Mouse (Mus musculus): ENCODE data around the gene Fhl1.

DNA sequence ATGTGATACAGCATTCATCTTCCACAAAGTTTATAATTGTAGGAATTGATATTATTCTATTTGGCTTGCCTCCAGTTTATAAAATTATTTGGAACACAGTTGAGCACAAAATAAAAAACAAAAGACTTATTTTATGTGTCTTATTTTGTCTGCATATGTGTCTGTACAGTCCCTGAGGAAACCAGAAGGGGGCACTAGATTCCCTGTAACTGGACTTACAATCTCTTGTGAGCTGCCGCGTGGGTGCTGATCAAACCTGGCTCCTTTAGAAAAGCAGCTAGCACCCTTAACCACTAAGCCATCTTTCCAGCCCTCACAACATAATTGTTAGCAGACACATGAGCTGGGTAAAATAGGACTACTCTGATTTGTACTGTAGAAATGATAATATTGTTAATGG lies 24.1 kb downstream of the Fhl1 start:
- no peak for TF ChIP-seq MAX (IDR thresholded peaks at IDR 0.05; ENCODE audit: low read depth)
- no peak for TF ChIP-seq POLR2A (IDR thresholded peaks at IDR 0.05; ENCODE audit: insufficient read length, low read depth)
- TF ChIP-seq MYOG (IDR thresholded peaks at IDR 0.05; ENCODE audit: control insufficient read depth in 1 of 3, insufficient read depth in 1 of 3, insufficient read length in 2 of 3, low read depth in 2 of 3), result no peak
- TF ChIP-seq USF1 (IDR thresholded peaks at IDR 0.05; ENCODE audit: low read depth), result no peak
